Mouse (Mus musculus): ENCODE measurements around the gene Pias3. TPM values are rescaled to one million over a fixed set of nuclear protein-coding genes. Genes with fewer than 3 reads are reported as not detected.
"Not testable (repeated sequence)": the region's sequence is repeated elsewhere in the genome, so short reads cannot be mapped to it uniquely, and the experiment has no call there.

Pias3 gene
- polyA plus RNA-seq, 1 experiment from 2014 or later: 54.6 TPM

GRCm38 (mm10) chr3:96680269-96680956 lies 15.8 kb upstream of the Pias3 start:
- 33% methylated on average over 12 of the region's 12 CpGs for WGBS
- peak overlapping the region; percentile 77; the same call in 1 of the 2 replicates for H3K27ac ChIP-seq (ENCODE audit: low read length)

GRCm38 (mm10) chr3:96683496-96683895 lies 12.7 kb upstream of the Pias3 start:
- 77% methylated on average over 3 of the region's 3 CpGs for whole genome bisulfite sequencing
- H3K27me3 ChIP-seq (ENCODE audit: control insufficient read depth, insufficient read depth, low read length): no peaks in the 10 kb centered on the region; the same call in 1 of the 2 replicates
- H3K4me1 ChIP-seq (ENCODE audit: control insufficient read depth, insufficient read depth, low read length): peaks cover 10% of the 10 kb centered on the region; the same call in 1 of the 2 replicates
- H3K9ac ChIP-seq (ENCODE audit: low read length): no peak overlapping the region
- no peak overlapping the region for H3K4me3 ChIP-seq (replicated peaks; ENCODE audit: low read length)
- no peak overlapping the region for H3K27ac ChIP-seq (ENCODE audit: low read length)
- no peak overlapping the region for H3K4me2 ChIP-seq (ENCODE audit: low read depth, low read length)
- no peaks in the 10 kb centered on the region for H3K36me3 ChIP-seq (ENCODE audit: control insufficient read depth, insufficient read depth, low read length)
- no peak for ATAC-seq (ENCODE audit: insufficient read depth, low FRiP score)
- H3K9me3 ChIP-seq (replicated peaks; ENCODE audit: control insufficient read depth, low read length): no peaks in the 10 kb centered on the region

More at GRCm38 (mm10) chr3:96680269-96680956, 15.8 kb upstream of the Pias3 start:
- Histone ChIP-seq H3K4me2 (ENCODE audit: low read depth, low read length) (no peak overlapping the region), H3K4me1 (ENCODE audit: control insufficient read depth, insufficient read depth, low read length) (peaks cover 10% of the 10 kb centered on the region; the same call in 1 of the 2 replicates), H3K9me3 (replicated peaks; ENCODE audit: control insufficient read depth, low read length) (no peaks in the 10 kb centered on the region), H3K9ac (ENCODE audit: low read length) (no peak overlapping the region), H3K27me3 (ENCODE audit: control insufficient read depth, insufficient read depth, low read length) (no peaks in the 10 kb centered on the region), H3K36me3 (ENCODE audit: control insufficient read depth, insufficient read depth, low read length) (no peaks in the 10 kb centered on the region), H3K4me3 (replicated peaks; ENCODE audit: low read length) (no peak overlapping the region)
- ATAC-seq (ENCODE audit: insufficient read depth, low FRiP score): no peak

GRCm38 (mm10) chr3:96684151-96684821 lies 11.9 kb upstream of the Pias3 start:
- Histone ChIP-seq H3K4me3 (replicated peaks; ENCODE audit: low read length) (peak overlapping the region; percentile 38), H3K4me2 (ENCODE audit: low read depth, low read length) (peak overlapping the region; percentile 55), H3K9me3 (replicated peaks; ENCODE audit: control insufficient read depth, low read length) (no peaks in the 10 kb centered on the region), H3K4me1 (ENCODE audit: control insufficient read depth, insufficient read depth, low read length) (peaks cover 8% of the 10 kb centered on the region; the same call in 1 of the 2 replicates), H3K9ac (ENCODE audit: low read length) (peak overlapping the region; percentile 65), H3K27me3 (ENCODE audit: control insufficient read depth, insufficient read depth, low read length) (no peaks in the 10 kb centered on the region; the same call in 1 of the 2 replicates), H3K27ac (ENCODE audit: low read length) (no peak overlapping the region), H3K36me3 (ENCODE audit: control insufficient read depth, insufficient read depth, low read length) (no peaks in the 10 kb centered on the region)
- no peak for ATAC-seq (ENCODE audit: insufficient read depth, low FRiP score)
- WGBS: 47% methylated on average over 17 of the region's 17 CpGs

GRCm38 (mm10) chr3:96684822-96685156 lies 11.4 kb upstream of the Pias3 start:
- H3K4me2 ChIP-seq (ENCODE audit: low read depth, low read length): peak overlapping the region; percentile 55
- no peak for ATAC-seq (ENCODE audit: insufficient read depth, low FRiP score)
- H3K27ac ChIP-seq (ENCODE audit: low read length): no peak overlapping the region
- no peaks in the 10 kb centered on the region for H3K36me3 ChIP-seq (ENCODE audit: control insufficient read depth, insufficient read depth, low read length)
- H3K4me3 ChIP-seq (replicated peaks; ENCODE audit: low read length): peak overlapping the region; percentile 38
- WGBS: 20% methylated on average over 28 of the region's 28 CpGs
- no peaks in the 10 kb centered on the region for H3K9me3 ChIP-seq (replicated peaks; ENCODE audit: control insufficient read depth, low read length)
- H3K4me1 ChIP-seq (ENCODE audit: control insufficient read depth, insufficient read depth, low read length): peaks cover 7% of the 10 kb centered on the region; the same call in 1 of the 2 replicates
- no peaks in the 10 kb centered on the region; the same call in 1 of the 2 replicates for H3K27me3 ChIP-seq (ENCODE audit: control insufficient read depth, insufficient read depth, low read length)
- H3K9ac ChIP-seq (ENCODE audit: low read length): peak overlapping the region; percentile 65

DNA sequence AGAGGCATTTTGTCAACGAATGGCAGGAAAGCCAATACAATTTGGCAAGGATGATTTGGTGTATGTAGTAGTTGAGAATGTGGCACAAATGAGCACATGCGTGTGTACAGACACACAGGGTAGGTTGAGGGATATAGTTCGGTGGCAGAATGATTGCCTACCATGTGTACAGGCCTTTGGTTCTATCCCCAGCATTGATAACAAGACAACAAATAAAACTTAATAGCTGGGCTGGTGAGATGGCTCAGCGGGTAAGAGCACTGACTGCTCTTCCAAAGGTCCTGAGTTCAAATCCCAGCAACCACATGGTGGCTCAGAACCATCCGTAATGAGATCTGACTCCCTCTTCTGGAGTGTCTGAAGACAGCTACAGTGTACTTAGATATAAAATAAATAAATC lies 10.1 kb upstream of the Pias3 start:
- not testable (repeated sequence) for H3K9ac ChIP-seq (ENCODE audit: low read length); H3K27ac ChIP-seq (ENCODE audit: low read length); H3K36me3 ChIP-seq (ENCODE audit: control insufficient read depth, insufficient read depth, low read length); H3K9me3 ChIP-seq (replicated peaks; ENCODE audit: control insufficient read depth, low read length); H3K27me3 ChIP-seq (ENCODE audit: control insufficient read depth, insufficient read depth, low read length); H3K4me1 ChIP-seq (ENCODE audit: control insufficient read depth, insufficient read depth, low read length); H3K4me2 ChIP-seq (ENCODE audit: low read depth, low read length); ATAC-seq (ENCODE audit: insufficient read depth, low FRiP score); H3K4me3 ChIP-seq (replicated peaks; ENCODE audit: low read length)
- 93% methylated on average over 5 of the region's 5 CpGs for WGBS

GRCm38 (mm10) chr3:96688854-96689253 lies 7.3 kb upstream of the Pias3 start:
- Histone ChIP-seq H3K27ac (ENCODE audit: low read length) (no peak overlapping the region), H3K9me3 (replicated peaks; ENCODE audit: control insufficient read depth, low read length) (no peaks in the 10 kb centered on the region), H3K4me1 (ENCODE audit: control insufficient read depth, insufficient read depth, low read length) (peaks cover 7% of the 10 kb centered on the region), H3K4me2 (ENCODE audit: low read depth, low read length) (no peak overlapping the region), H3K4me3 (replicated peaks; ENCODE audit: low read length) (no peak overlapping the region), H3K27me3 (ENCODE audit: control insufficient read depth, insufficient read depth, low read length) (no peaks in the 10 kb centered on the region; the same call in 1 of the 2 replicates), H3K36me3 (ENCODE audit: control insufficient read depth, insufficient read depth, low read length) (no peaks in the 10 kb centered on the region), H3K9ac (ENCODE audit: low read length) (no peak overlapping the region)
- WGBS: 74% methylated on average over 11 of the region's 11 CpGs
- no peak for ATAC-seq (ENCODE audit: insufficient read depth, low FRiP score)

DNA sequence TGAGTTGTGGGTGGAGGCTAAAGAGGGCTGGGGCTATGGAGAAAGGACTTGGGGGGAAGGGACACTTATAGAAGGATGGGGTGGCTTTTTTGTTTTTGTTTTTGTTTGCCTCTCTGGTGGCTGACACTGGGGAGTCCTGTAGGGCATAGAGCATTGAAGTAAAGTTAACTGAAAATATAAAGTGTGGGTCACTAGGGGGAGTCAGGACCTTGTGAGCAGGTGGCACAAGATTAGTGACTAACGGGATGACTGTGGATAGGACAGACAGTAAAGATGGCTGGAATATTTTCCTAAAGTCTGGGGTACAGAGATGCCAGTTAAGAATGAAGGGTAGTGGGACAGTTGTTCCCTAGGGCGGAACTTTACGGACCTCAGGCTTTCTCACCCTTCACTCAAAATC lies 5.9 kb upstream of the Pias3 start:
- ATAC-seq (ENCODE audit: insufficient read depth, low FRiP score): no peak
- no peaks in the 10 kb centered on the region for H3K36me3 ChIP-seq (ENCODE audit: control insufficient read depth, insufficient read depth, low read length)

DNA sequence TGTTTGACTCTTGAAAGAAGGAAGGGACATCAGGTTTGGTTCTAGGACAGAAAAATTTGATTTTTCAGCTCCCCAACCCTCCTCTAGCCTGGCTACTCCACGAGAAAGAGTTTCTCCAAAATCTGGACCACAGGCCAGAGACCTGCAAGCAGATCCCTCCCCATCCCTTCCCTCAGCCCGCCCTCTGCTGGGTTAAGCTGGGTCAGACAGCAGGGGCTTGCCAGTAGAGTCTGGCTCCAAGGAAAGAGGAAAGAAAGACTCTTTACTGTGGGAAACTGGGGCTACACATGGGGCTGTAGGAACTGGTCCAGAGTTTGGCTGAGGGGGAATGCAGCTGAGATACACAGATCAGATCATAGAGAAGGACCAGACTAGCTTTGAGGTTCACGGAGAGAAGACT lies 3.7 kb upstream of the Pias3 start:
- Histone ChIP-seq H3K4me1 (ENCODE audit: control insufficient read depth, insufficient read depth, low read length) (peaks cover 8% of the 10 kb centered on the region), H3K27me3 (ENCODE audit: control insufficient read depth, insufficient read depth, low read length) (no peaks in the 10 kb centered on the region), H3K36me3 (ENCODE audit: control insufficient read depth, insufficient read depth, low read length) (no peaks in the 10 kb centered on the region), H3K27ac (ENCODE audit: low read length) (peak overlapping the region; percentile 23; the same call in 1 of the 2 replicates), H3K9ac (ENCODE audit: low read length) (no peak overlapping the region; the same call in 1 of the 2 replicates), H3K4me3 (replicated peaks; ENCODE audit: low read length) (no peak overlapping the region), H3K9me3 (replicated peaks; ENCODE audit: control insufficient read depth, low read length) (no peaks in the 10 kb centered on the region), H3K4me2 (ENCODE audit: low read depth, low read length) (0 out of 2 replicates have a peak overlapping the region, but pooled peaks have one; percentile 12)
- ATAC-seq (ENCODE audit: insufficient read depth, low FRiP score): no peak
- 12% methylated on average over 3 of the region's 3 CpGs for WGBS

More for the DNA sequence above, 5.9 kb upstream of the Pias3 start:
- Histone ChIP-seq H3K4me3 (replicated peaks; ENCODE audit: low read length) (no peak overlapping the region), H3K4me2 (ENCODE audit: low read depth, low read length) (no peak overlapping the region), H3K27ac (ENCODE audit: low read length) (no peak overlapping the region), H3K27me3 (ENCODE audit: control insufficient read depth, insufficient read depth, low read length) (no peaks in the 10 kb centered on the region; the same call in 1 of the 2 replicates), H3K4me1 (ENCODE audit: control insufficient read depth, insufficient read depth, low read length) (peaks cover 2% of the 10 kb centered on the region; the same call in 1 of the 2 replicates), H3K9ac (ENCODE audit: low read length) (no peak overlapping the region), H3K9me3 (replicated peaks; ENCODE audit: control insufficient read depth, low read length) (no peaks in the 10 kb centered on the region)
- 55% methylated on average over 3 of the region's 3 CpGs for WGBS

- Histone ChIP-seq H3K36me3 (ENCODE audit: control insufficient read depth, insufficient read depth, low read length) (no peaks in the 10 kb centered on the region), H3K9me3 (replicated peaks; ENCODE audit: control insufficient read depth, low read length) (no peaks in the 10 kb centered on the region), H3K4me2 (ENCODE audit: low read depth, low read length) (no peak overlapping the region), H3K27me3 (ENCODE audit: control insufficient read depth, insufficient read depth, low read length) (no peaks in the 10 kb centered on the region), H3K9ac (ENCODE audit: low read length) (no peak overlapping the region), H3K4me3 (replicated peaks; ENCODE audit: low read length) (no peak overlapping the region), H3K27ac (ENCODE audit: low read length) (no peak overlapping the region), H3K4me1 (ENCODE audit: control insufficient read depth, insufficient read depth, low read length) (peaks cover 16% of the 10 kb centered on the region)
- ATAC-seq (ENCODE audit: insufficient read depth, low FRiP score): no peak
- WGBS: 65% methylated on average over 1 of the region's 1 CpGs
Measured at GRCm38 (mm10) chr3:96693579-96693978, 2.6 kb upstream of the Pias3 start.
